8 mouse cellular contexts compared by ENCODE assay signal in the genomic region with DNA sequence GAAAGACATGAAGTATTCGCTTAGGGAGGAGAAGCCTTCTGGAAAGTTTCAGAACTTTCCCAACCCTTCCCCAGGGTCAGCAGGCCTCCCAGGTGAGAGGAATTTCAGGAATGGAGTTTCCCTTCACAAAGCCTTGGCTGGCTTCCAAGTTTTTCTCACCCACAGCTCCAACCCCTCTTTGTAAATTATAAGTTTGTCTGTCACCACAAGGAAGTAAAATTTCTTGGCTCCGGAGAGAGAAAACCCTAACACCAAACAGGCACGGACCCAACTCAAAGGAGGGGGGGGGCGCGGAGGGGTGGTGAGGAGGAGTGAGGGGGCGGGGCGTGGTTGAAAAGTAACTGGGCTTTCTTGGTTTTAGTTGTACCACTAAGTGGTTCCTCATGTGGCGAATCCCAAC. TPM values are rescaled to one million over a fixed set of nuclear protein-coding genes. Genes with fewer than 3 reads are reported as not detected.
A peak's percentile ranks its signal among the peaks of the same experiment; 100 is the strongest.
DNase-seq lines count a peak whose midpoint lies in the region; ATAC-seq and TF ChIP-seq lines count a peak whose summit lies in the region.

No protein-coding gene starts in this region.

- no peak overlapping the region for H3K27ac ChIP-seq in spleen, adult 2 months (ENCODE audit: insufficient read depth, low read length)
- H3K27ac ChIP-seq in heart, embryonic 11.5 days (ENCODE audit: low read depth, low read length) = no peak overlapping the region
- no peak overlapping the region for H3K27ac ChIP-seq in lung, postnatal 0 days (ENCODE audit: low read length)
- H3K27ac ChIP-seq in stomach, embryonic 15.5 days = peak overlapping the region; percentile 54; the same call in 1 of the 2 replicates

- ATAC-seq in heart, embryonic 11.5 days (replicated peaks; ENCODE audit: insufficient number of reproducible peaks, low FRiP score, low TSS enrichment) = peak; percentile 48; the same call in 1 of the 2 replicates
- peak; percentile 10 for ATAC-seq in lung, postnatal 0 days
- peak; percentile 45; the same call in 1 of the 2 replicates for ATAC-seq in stomach, embryonic 15.5 days (ENCODE audit: insufficient read depth, low FRiP score, low read depth)

- no peaks in the 10 kb centered on the region; the same call in 1 of the 2 replicates for H3K4me1 ChIP-seq in spleen, adult 2 months (ENCODE audit: control insufficient read depth, insufficient read depth, insufficient read length)
- no peaks in the 10 kb centered on the region for H3K4me1 ChIP-seq in heart, embryonic 11.5 days (ENCODE audit: control insufficient read depth, insufficient read depth, low read length)
- no peaks in the 10 kb centered on the region for H3K4me1 ChIP-seq in lung, postnatal 0 days (ENCODE audit: insufficient read depth, low read depth, low read length)
- H3K4me1 ChIP-seq in stomach, embryonic 15.5 days = peaks cover 7% of the 10 kb centered on the region; the same call in 1 of the 2 replicates

- peak overlapping the region; percentile 74 for H3K9ac ChIP-seq in heart, embryonic 11.5 days (ENCODE audit: low read depth, low read length)
- peak overlapping the region; percentile 41; the same call in 1 of the 2 replicates for H3K9ac ChIP-seq in lung, postnatal 0 days (replicated peaks; ENCODE audit: low read depth)
- H3K9ac ChIP-seq in stomach, embryonic 15.5 days = no peak overlapping the region

- H3K36me3 ChIP-seq in spleen, adult 2 months (ENCODE audit: control insufficient read depth, insufficient read depth, low read length) = no peaks in the 10 kb centered on the region
- no peaks in the 10 kb centered on the region for H3K36me3 ChIP-seq in heart, embryonic 11.5 days (ENCODE audit: control insufficient read depth, insufficient read depth, low read length)
- no peaks in the 10 kb centered on the region for H3K36me3 ChIP-seq in lung, postnatal 0 days (ENCODE audit: insufficient read depth, low read length)
- no peaks in the 10 kb centered on the region for H3K36me3 ChIP-seq in stomach, embryonic 15.5 days

- H3K4me3 ChIP-seq in spleen, adult 2 months (ENCODE audit: extremely low read depth, insufficient read depth, insufficient read length) = peak overlapping the region; percentile 78; the same call in 1 of the 2 replicates
- peak overlapping the region; percentile 70 for H3K4me3 ChIP-seq in heart, embryonic 11.5 days (ENCODE audit: low read depth, low read length)
- H3K4me3 ChIP-seq in lung, postnatal 0 days (ENCODE audit: low read depth, low read length) = peak overlapping the region; percentile 68
- H3K4me3 ChIP-seq in stomach, embryonic 15.5 days (replicated peaks) = peak overlapping the region; percentile 66

- peak overlapping the region; percentile 93 for H3K4me2 ChIP-seq in heart, embryonic 11.5 days
- peak overlapping the region; percentile 98 for H3K4me2 ChIP-seq in lung, postnatal 0 days (replicated peaks; ENCODE audit: low read depth, low read length)
- H3K4me2 ChIP-seq in stomach, embryonic 15.5 days = peak overlapping the region; percentile 78

- H3K9me3 ChIP-seq in heart, embryonic 11.5 days (replicated peaks; ENCODE audit: control insufficient read depth, low read length) = no peaks in the 10 kb centered on the region
- H3K9me3 ChIP-seq in lung, postnatal 0 days (ENCODE audit: low read length) = no peaks in the 10 kb centered on the region
- no peaks in the 10 kb centered on the region for H3K9me3 ChIP-seq in stomach, embryonic 15.5 days

- no peak for TF ChIP-seq POLR2A in spleen, adult 2 months (IDR thresholded peaks at IDR 0.05; ENCODE audit: low read depth, low read length)

- no peak for TF ChIP-seq EP300 in lung, postnatal 0 days (IDR thresholded peaks at IDR 0.05)

- TF ChIP-seq CTCF in spleen, adult 2 months (IDR thresholded peaks at IDR 0.05; ENCODE audit: extremely low read depth, insufficient read depth, insufficient read length, insufficient replicate concordance) = no peak
- no peak for TF ChIP-seq CTCF in lung, postnatal 0 days (IDR thresholded peaks at IDR 0.05)

- 10% methylated on average over 8 of the region's 8 CpGs for WGBS in spleen, adult 2 months
- WGBS in heart, embryonic 11.5 days (ENCODE audit: insufficient replicate concordance) = 9% methylated on average over 8 of the region's 8 CpGs
- WGBS in lung, postnatal 0 days = 2% methylated on average over 8 of the region's 8 CpGs
- 3% methylated on average over 8 of the region's 8 CpGs for WGBS in stomach, embryonic 15.5 days

- no peaks in the 10 kb centered on the region for H3K27me3 ChIP-seq in spleen, adult 2 months (ENCODE audit: control insufficient read depth, insufficient read depth, low read length)
- H3K27me3 ChIP-seq in heart, embryonic 11.5 days (ENCODE audit: control insufficient read depth, insufficient read depth, low read length) = no peaks in the 10 kb centered on the region
- H3K27me3 ChIP-seq in lung, postnatal 0 days (replicated peaks; ENCODE audit: insufficient read depth, low read length) = no peaks in the 10 kb centered on the region
- no peaks in the 10 kb centered on the region for H3K27me3 ChIP-seq in stomach, embryonic 15.5 days (replicated peaks)

- no peak for DNase-seq in spleen, adult 2 months (ENCODE audit: low read depth in 1 of 2, low spot score in 2 of 2)
- no peak for DNase-seq in spleen, adult 12 weeks (ENCODE audit: low spot score)
- DNase-seq in embryo, embryonic 10.5 days (ENCODE audit: low spot score) = peak; percentile 62
- DNase-seq in kidney, adult 9 months = peak; percentile 80
- peak; percentile 60 for DNase-seq in lung, postnatal 0 days (ENCODE audit: low spot score)
- no peak for DNase-seq in T-cell, adult 2 months (ENCODE audit: low spot score)

RNA-seq across cellular contexts. Expression of a gene that starts 1.0 kb away (rescaled TPM):
- 14.6 and 16.1 TPM in 2 replicates for polyA plus RNA-seq in spleen, adult 2 months (2012; rRNA removed)
- polyA plus RNA-seq in heart, embryonic 11.5 days (2014; fragmentation: Nextera tagmentation; extraction: Ambion mirVana) = 12.8 and 14.0 TPM in 2 replicates
- 18.8 and 20.3 TPM in 2 replicates for polyA plus RNA-seq in lung, postnatal 0 days (2015; fragmentation: Nextera tagmentation; extraction: Ambion mirVana)
- polyA plus RNA-seq in stomach, embryonic 15.5 days (2015; fragmentation: Nextera tagmentation; extraction: Ambion mirVana) = 26.4 TPM in 2 replicates

Comparison
In these comparisons a context has a peak if more than half of its experiments do, and no peak if none do; other contexts are left out.
1. DNase-seq: peak in embryo, embryonic 10.5 days (single experiment), kidney, adult 9 months (single experiment) and lung, postnatal 0 days (single experiment); none in spleen, adult 2 months (0 of 2), spleen, adult 12 weeks (single experiment) and T-cell, adult 2 months (single experiment).
2. Peak in every context shown above with its lines, with median percentiles within 50 percentile points of each other: H3K4me3 ChIP-seq, ATAC-seq and H3K4me2 ChIP-seq.